Mouse (Mus musculus) CH12.LX (cell line): ENCODE data around the gene Sec14l3.
"Not testable (repeated sequence)": the region's sequence is repeated elsewhere in the genome, so short reads cannot be mapped to it uniquely, and the experiment has no call there.

Experiments
- BHLHE40 ChIP-seq: IDR thresholded peaks from 2 replicates; pipeline ENCODE4 v1.6.1; 2011; ENCODE audit warnings: mild to moderate bottlenecking, low read depth, low read length, improper control_type of control experiment
- CTCF ChIP-seq, 2 experiments: IDR thresholded peaks in 1 of 2; conservative IDR thresholded peaks in 1 of 2; 2 replicates each; pipeline ENCODE4 v1.5.1; 2011 to 2012; ENCODE audit warnings: low read depth in 2 of 2, low read length in 2 of 2, improper control_type of control experiment in 1 of 2, inconsistent platforms in 1 of 2, mild to moderate bottlenecking in 1 of 2, moderate library complexity in 1 of 2
- ELF1 ChIP-seq: IDR thresholded peaks from 2 replicates; pipeline ENCODE4 v1.6.1; 2014; ENCODE audit warnings: low read depth, mild to moderate bottlenecking, inconsistent platforms, low read length, improper control_type of control experiment
- JUN ChIP-seq: IDR thresholded peaks from 2 replicates; pipeline ENCODE4 v1.6.1; 2011; ENCODE audit warnings: low read depth, mild to moderate bottlenecking, low read length, improper control_type of control experiment, moderate library complexity; ENCODE audit not compliant: insufficient read depth
- MYC ChIP-seq: IDR thresholded peaks from 2 replicates; pipeline ENCODE4 v1.6.1; 2011; ENCODE audit warnings: low read depth, mild to moderate bottlenecking, improper control_type of control experiment, low read length
- POLR2A ChIP-seq: IDR thresholded peaks from 2 replicates; pipeline ENCODE4 v1.6.1; 2011; ENCODE audit warnings: low read depth, mild to moderate bottlenecking, improper control_type of control experiment, low read length
- UBTF ChIP-seq: IDR thresholded peaks from 2 replicates; pipeline ENCODE4 v1.6.1; 2012; ENCODE audit warnings: low read depth, mild to moderate bottlenecking, inconsistent platforms, low read length, improper control_type of control experiment, moderate library complexity

DNA sequence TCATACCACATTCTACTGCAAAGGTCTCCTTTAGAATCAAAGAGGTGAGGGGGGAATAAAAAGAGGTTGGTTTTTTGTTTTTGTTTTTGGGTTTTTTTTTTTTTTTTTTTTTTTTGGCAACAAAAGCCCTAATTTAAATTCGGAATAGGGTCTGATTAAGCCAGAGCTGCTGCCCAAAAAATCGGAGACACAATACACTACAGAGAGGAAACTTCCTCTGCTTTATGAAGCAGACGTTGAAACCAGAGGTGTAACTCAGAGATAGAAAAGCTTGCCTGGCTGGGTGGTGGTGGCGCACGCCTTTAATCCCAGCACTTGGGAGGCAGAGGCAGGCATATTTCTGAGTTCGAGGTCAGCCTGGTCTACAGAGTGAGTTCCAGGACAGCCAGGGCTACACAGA is 49.9 kb downstream of the Sec14l3 start:
- TF ChIP-seq CTCF (conservative IDR thresholded peaks at IDR 0.05 in 1 of 2, IDR thresholded peaks at IDR 0.05 in 1 of 2; ENCODE audit: low read depth in 2 of 2, low read length in 2 of 2); MYC; POLR2A; ELF1; JUN; UBTF; BHLHE40: not testable (repeated sequence)
